In genomic region chr3:27102965-27103364, GRCm38 (mm10) we compare ENCODE assay signal across 25 mouse cellular contexts.
"Had no signal": no experiment of that assay in that cellular context is flagged by ENCODE, and none has a peak within 500 bp of the region (broad histone marks: within the 10 kb centered on the region; RNA-seq: fewer than 3 reads in every experiment).

No protein-coding gene starts in this region.

- H3K27me3 ChIP-seq: heart, embryonic 13.5 days; heart, embryonic 15.5 days; hindbrain, embryonic 13.5 days; hindbrain, embryonic 15.5 days; kidney, embryonic 15.5 days; limb, embryonic 13.5 days; limb, embryonic 15.5 days had no signal

- H3K36me3 ChIP-seq: hindbrain, embryonic 13.5 days; hindbrain, embryonic 15.5 days had no signal

- ATAC-seq: hindbrain, postnatal 0 days; intestine, embryonic 16.5 days had no signal

- H3K27ac ChIP-seq: heart, adult 2 months; heart, embryonic 13.5 days; heart, embryonic 15.5 days; hindbrain, embryonic 13.5 days; hindbrain, embryonic 15.5 days; hindbrain, postnatal 0 days; kidney, embryonic 15.5 days; kidney, postnatal 0 days; limb, embryonic 13.5 days; limb, embryonic 15.5 days had no signal

- H3K9ac ChIP-seq: heart, embryonic 13.5 days; heart, embryonic 15.5 days; hindbrain, embryonic 13.5 days; hindbrain, embryonic 15.5 days; kidney, embryonic 15.5 days; limb, embryonic 13.5 days; limb, embryonic 15.5 days had no signal

- DNase-seq: gastrocnemius, postnatal 14 days; gastrocnemius, postnatal 36 days; heart, adult 11 months; heart, adult 2 months; heart, postnatal 14 days; heart, postnatal 36 days; kidney, adult 11 months; kidney, adult 2 months; kidney, adult 9 months; kidney, postnatal 14 days; kidney, postnatal 36 days; layer of hippocampus, adult 9-11 months; layer of hippocampus, postnatal 36 days; left cerebral cortex, postnatal 4 days had no signal

- H3K4me1 ChIP-seq: heart, embryonic 13.5 days; heart, embryonic 15.5 days; hindbrain, embryonic 13.5 days; hindbrain, embryonic 15.5 days; kidney, embryonic 15.5 days; limb, embryonic 13.5 days; limb, embryonic 15.5 days had no signal

- H3K4me3 ChIP-seq: heart, adult 2 months; heart, embryonic 13.5 days; heart, embryonic 15.5 days; hindbrain, embryonic 13.5 days; hindbrain, embryonic 15.5 days; kidney, embryonic 15.5 days; limb, embryonic 13.5 days; limb, embryonic 15.5 days had no signal

- H3K9me3 ChIP-seq: heart, embryonic 13.5 days; heart, embryonic 15.5 days; hindbrain, embryonic 13.5 days; hindbrain, embryonic 15.5 days; kidney, embryonic 15.5 days; limb, embryonic 13.5 days; limb, embryonic 15.5 days had no signal

- H3K4me2 ChIP-seq: heart, embryonic 11.5 days; heart, embryonic 13.5 days; heart, embryonic 15.5 days; hindbrain, embryonic 13.5 days; hindbrain, embryonic 15.5 days; kidney, embryonic 15.5 days; limb, embryonic 13.5 days; limb, embryonic 15.5 days had no signal
